Mouse (Mus musculus) embryonic fibroblast, embryonic 13.5 days (primary cell): ENCODE data around the gene Galns.

Experiments
- CTCF ChIP-seq: IDR thresholded peaks from 2 replicates; pipeline ENCODE4 v1.5.1; 2011; ENCODE audit warnings: mild to moderate bottlenecking, control low read depth, low read length, moderate library complexity, borderline replicate concordance; ENCODE audit not compliant: insufficient read depth
- POLR2A ChIP-seq: IDR thresholded peaks from 2 replicates; pipeline ENCODE4 v1.6.1; 2011; ENCODE audit warnings: low read depth, mild to moderate bottlenecking, control low read depth, low read length, moderate library complexity

DNA sequence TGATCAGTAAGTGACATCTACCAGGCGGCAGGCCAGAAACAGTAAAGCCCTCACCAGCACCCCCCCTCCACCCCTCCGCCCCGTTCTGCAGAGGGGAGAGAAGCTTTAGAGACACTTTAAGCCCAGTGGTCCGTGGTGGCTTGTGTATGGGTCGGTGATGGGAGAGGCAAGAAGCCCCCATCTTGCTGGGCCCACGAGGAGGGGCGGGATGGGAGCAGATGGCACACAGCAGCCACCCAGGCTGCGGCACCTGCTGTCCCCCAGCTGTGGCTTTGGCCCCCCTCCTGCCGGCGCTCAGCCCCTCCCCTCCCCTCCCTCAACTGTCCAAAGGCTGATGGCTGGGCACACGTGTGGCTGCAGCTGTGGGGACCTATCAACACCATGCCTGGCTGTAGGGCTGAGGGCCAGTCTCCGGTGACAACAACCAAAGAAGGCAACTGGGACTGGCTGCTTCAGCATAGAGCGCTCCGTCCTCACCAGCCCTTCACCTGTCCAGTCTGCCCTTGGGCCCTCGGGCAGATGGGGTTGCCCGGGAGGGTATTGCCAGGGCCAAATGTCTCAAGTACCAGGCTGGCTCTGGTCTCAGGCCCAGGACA lies 40.2 kb upstream of the Galns start:
- TF ChIP-seq CTCF (no peak), POLR2A (no peak)
